Mouse (Mus musculus) heart, embryonic 14.5 days (tissue): ENCODE measurements at regions not wholly inside any gene's neighbourhood (a gene's known extent, or its start where the extent isn't known, plus 50 kb on each side); places are given as distances from the start of the nearest gene placed in this dataset.

Experiments
- ATAC-seq: fragments of 200-750 bp; cut with Nextera tagmentation; 2 replicates; pipeline ENCODE4 v1.8.0; 2017; ENCODE audit warnings: low read depth, moderate TSS enrichment; ENCODE audit not compliant: insufficient number of reproducible peaks, insufficient read depth, low FRiP score
- H3K27ac ChIP-seq, 2 experiments: fragments of 200-500 bp in 1 of 2; fragments of 300-500 bp in 1 of 2; sonication (generic) in 1 of 2; replicated peaks in 1 of 2; 2 replicates each; pipeline ENCODE4 v1.5.1; 2012 to 2014; ENCODE audit warnings: low read depth in 2 of 2, low read length in 2 of 2, control low read depth in 1 of 2, mild to moderate bottlenecking in 1 of 2, mixed read lengths in 1 of 2; ENCODE audit not compliant: control insufficient read depth in 1 of 2, insufficient read depth in 1 of 2
- H3K27me3 ChIP-seq: fragments of 300-500 bp; sonication (generic); 2 replicates; pipeline ENCODE4 v1.6.1; 2014; ENCODE audit warnings: mild to moderate bottlenecking, low read length, control low read depth; ENCODE audit not compliant: control insufficient read depth, insufficient read depth
- H3K36me3 ChIP-seq: fragments of 300-500 bp; sonication (generic); 2 replicates; pipeline ENCODE4 v1.6.1; 2014; ENCODE audit warnings: mild to moderate bottlenecking, control low read depth, low read length, mixed read lengths; ENCODE audit not compliant: control insufficient read depth, insufficient read depth
- H3K4me1 ChIP-seq, 2 experiments: fragments of 200-500 bp in 1 of 2; fragments of 300-500 bp in 1 of 2; sonication (generic) in 1 of 2; 2 replicates each; pipeline ENCODE4 v1.6.1; 2012 to 2014; ENCODE audit warnings: low read length in 2 of 2, control low read depth in 1 of 2, mixed read lengths in 1 of 2; ENCODE audit not compliant: control insufficient read depth in 2 of 2, insufficient read depth in 2 of 2
- H3K4me2 ChIP-seq: fragments of 300-500 bp; sonication (generic); 2 replicates; pipeline ENCODE4 v1.6.1; 2014; ENCODE audit warnings: mild to moderate bottlenecking, low read length
- H3K4me3 ChIP-seq, 2 experiments: fragments of 200-500 bp in 1 of 2; fragments of 300-500 bp in 1 of 2; sonication (generic) in 1 of 2; 2 replicates each; pipeline ENCODE4 v1.5.1; 2012 to 2014; ENCODE audit warnings: low read length in 2 of 2, mild to moderate bottlenecking in 2 of 2, control low read depth in 1 of 2, low read depth in 1 of 2, moderate library complexity in 1 of 2; ENCODE audit not compliant: control insufficient read depth in 1 of 2, insufficient read depth in 1 of 2
- H3K9ac ChIP-seq: fragments of 300-500 bp; sonication (generic); 2 replicates; pipeline ENCODE4 v1.6.1; 2014; ENCODE audit warnings: mild to moderate bottlenecking, low read length
- H3K9me3 ChIP-seq: fragments of 300-500 bp; sonication (generic); 2 replicates; pipeline ENCODE4 v1.6.1; 2016; ENCODE audit warnings: low read length, control low read depth; ENCODE audit not compliant: control insufficient read depth
- WGBS: fragments of 180-500 bp; shearing (Covaris S2); extraction: QIAGEN DNeasy Blood & Tissue Kit; methylation state at CpG from one replicate; pipeline ENCODE4 v1.1.7; 2014; 5-methylcytosine and 5-hydroxymethylcytosine counted together

GRCm38 (mm10) chr17:83158652-83159051, 56.4 kb upstream of the Pkdcc start:
- no peak overlapping the region for H3K9ac ChIP-seq
- ATAC-seq = no peak
- 89% methylated on average over 10 of the region's 10 CpGs for WGBS
- H3K4me2 ChIP-seq = no peak overlapping the region
- H3K36me3 ChIP-seq = no peaks in the 10 kb centered on the region
- H3K9me3 ChIP-seq = no peaks in the 10 kb centered on the region
- H3K4me1 ChIP-seq = peaks cover 8 to 10% of the 10 kb centered on the region in 2 experiments; a peak in 3 of 4 replicates
- H3K27me3 ChIP-seq = no peaks in the 10 kb centered on the region
- no peak overlapping the region for H3K4me3 ChIP-seq
- H3K27ac ChIP-seq = no peak overlapping the region

- Histone ChIP-seq H3K27ac (no peak overlapping the region), H3K4me3 (no peak overlapping the region), H3K9ac (no peak overlapping the region), H3K27me3 (no peaks in the 10 kb centered on the region), H3K36me3 (no peaks in the 10 kb centered on the region), H3K4me2 (no peak overlapping the region), H3K4me1 (peaks cover 8 to 10% of the 10 kb centered on the region in 2 experiments; a peak in 3 of 4 replicates), H3K9me3 (no peaks in the 10 kb centered on the region)
- no peak for ATAC-seq
- 71% methylated on average over 4 of the region's 4 CpGs for WGBS
Measured at GRCm38 (mm10) chr17:83159634-83160033, 55.5 kb upstream of the Pkdcc start.

DNA sequence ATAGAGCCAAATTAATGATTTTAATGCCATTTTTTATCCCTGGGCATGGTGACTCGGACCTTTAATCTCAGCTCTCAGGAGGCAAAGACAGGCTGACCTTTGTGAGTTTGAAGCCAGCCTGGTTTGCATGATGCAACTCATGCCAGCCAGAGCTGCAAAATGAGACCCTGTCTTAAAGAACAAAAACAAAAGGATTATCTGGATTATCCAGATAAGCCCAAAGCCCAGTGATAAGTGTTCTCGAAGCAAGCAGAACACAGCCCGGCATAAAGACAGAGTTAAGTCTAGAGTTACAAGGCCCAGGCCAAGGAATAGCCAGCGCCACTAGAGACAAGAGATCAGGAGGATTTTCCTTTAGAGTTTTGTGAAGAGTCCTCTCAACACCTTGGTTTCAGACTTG, 54.8 kb upstream of the Pkdcc start:
- no peak for ATAC-seq

DNA sequence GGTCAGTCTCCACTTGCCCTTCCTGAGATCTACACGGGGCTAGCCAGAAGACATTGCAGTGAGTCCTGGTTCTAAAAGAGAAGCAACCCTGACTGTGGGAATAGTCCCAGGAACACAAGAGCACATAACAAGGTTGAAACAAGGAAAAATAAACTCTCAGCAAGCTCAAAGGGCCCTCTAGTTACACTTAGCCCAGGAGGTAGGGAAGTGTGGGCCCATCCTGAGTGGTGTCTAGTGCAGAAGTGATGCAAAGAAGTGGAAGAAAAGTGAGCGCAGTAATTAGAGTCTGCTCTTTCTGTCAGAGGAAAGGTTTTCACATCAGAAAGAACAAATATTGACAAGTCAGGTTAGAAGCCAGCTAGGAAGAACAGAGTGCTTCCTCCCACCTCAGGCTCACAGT, 53.4 kb upstream of the Pkdcc start:
- no peak overlapping the region for H3K4me3 ChIP-seq
- WGBS = 70% methylated on average over 2 of the region's 2 CpGs
- H3K4me2 ChIP-seq = no peak overlapping the region
- no peaks in the 10 kb centered on the region for H3K27me3 ChIP-seq
- no peaks in the 10 kb centered on the region for H3K36me3 ChIP-seq
- no peak overlapping the region for H3K27ac ChIP-seq
- ATAC-seq = no peak
- no peaks in the 10 kb centered on the region for H3K9me3 ChIP-seq
- peaks cover 5 to 8% of the 10 kb centered on the region in 2 experiments for H3K4me1 ChIP-seq
- no peak overlapping the region for H3K9ac ChIP-seq

More for the DNA sequence above, 54.8 kb upstream of the Pkdcc start:
- H3K4me2 ChIP-seq = no peak overlapping the region
- 49% methylated on average over 4 of the region's 4 CpGs for WGBS
- no peak overlapping the region for H3K4me3 ChIP-seq
- H3K9ac ChIP-seq = no peak overlapping the region
- peaks cover 8 to 10% of the 10 kb centered on the region in 2 experiments; a peak in 3 of 4 replicates for H3K4me1 ChIP-seq
- no peaks in the 10 kb centered on the region for H3K27me3 ChIP-seq
- H3K27ac ChIP-seq = no peak overlapping the region
- no peaks in the 10 kb centered on the region for H3K9me3 ChIP-seq
- H3K36me3 ChIP-seq = no peaks in the 10 kb centered on the region

- Histone ChIP-seq H3K27ac (no peak overlapping the region), H3K27me3 (no peaks in the 10 kb centered on the region), H3K4me1 (peaks cover 6 to 9% of the 10 kb centered on the region in 2 experiments), H3K36me3 (no peaks in the 10 kb centered on the region), H3K4me3 (no peak overlapping the region), H3K4me2 (no peak overlapping the region), H3K9ac (no peak overlapping the region), H3K9me3 (no peaks in the 10 kb centered on the region)
- WGBS = 58% methylated on average over 9 of the region's 9 CpGs
- no peak for ATAC-seq
Measured at GRCm38 (mm10) chr17:83163952-83164560, 51.0 kb upstream of the Pkdcc start.

GRCm38 (mm10) chr17:83164728-83165127, 50.4 kb upstream of the Pkdcc start:
- no peak overlapping the region for H3K4me2 ChIP-seq
- H3K27me3 ChIP-seq = no peaks in the 10 kb centered on the region
- no peak for ATAC-seq
- H3K27ac ChIP-seq = no peak overlapping the region
- peaks cover 6 to 9% of the 10 kb centered on the region in 2 experiments for H3K4me1 ChIP-seq
- no peak overlapping the region for H3K4me3 ChIP-seq
- 28% methylated on average over 4 of the region's 4 CpGs for WGBS
- H3K36me3 ChIP-seq = no peaks in the 10 kb centered on the region
- H3K9me3 ChIP-seq = no peaks in the 10 kb centered on the region
- H3K9ac ChIP-seq = no peak overlapping the region

GRCm38 (mm10) chr17:83165140-83165539, 50.0 kb upstream of the Pkdcc start:
- Histone ChIP-seq H3K36me3 (no peaks in the 10 kb centered on the region), H3K9me3 (no peaks in the 10 kb centered on the region), H3K4me3 (no peak overlapping the region), H3K4me2 (no peak overlapping the region), H3K9ac (no peak overlapping the region), H3K4me1 (peaks cover 6 to 9% of the 10 kb centered on the region in 2 experiments), H3K27me3 (no peaks in the 10 kb centered on the region), H3K27ac (no peak overlapping the region)
- no peak for ATAC-seq
- WGBS = 61% methylated on average over 4 of the region's 4 CpGs
